Mouse (Mus musculus) Muller cell, postnatal 12 days (primary cell): ENCODE measurements around the gene 2310007B03Rik.

ENCODE experiments used
- DNase-seq: peaks from one replicate; pipeline ENCODE4 v3.0.0-alpha.2; 2015; ENCODE audit errors: inconsistent ontology term

Gene 2310007B03Rik

GRCm38 (mm10) chr1:93159566-93160500 lies 915 bp downstream of the 2310007B03Rik start:
- DNase-seq: no peak

GRCm38 (mm10) chr1:93158916-93159315 lies 1.8 kb downstream of the 2310007B03Rik start:
- DNase-seq: no peak

- DNase-seq: no peak
Observed at GRCm38 (mm10) chr1:93157566-93157965, 3.2 kb downstream of the 2310007B03Rik start.

GRCm38 (mm10) chr1:93150907-93151661 lies 9.7 kb downstream of the 2310007B03Rik start:
- DNase-seq: no peak

DNA sequence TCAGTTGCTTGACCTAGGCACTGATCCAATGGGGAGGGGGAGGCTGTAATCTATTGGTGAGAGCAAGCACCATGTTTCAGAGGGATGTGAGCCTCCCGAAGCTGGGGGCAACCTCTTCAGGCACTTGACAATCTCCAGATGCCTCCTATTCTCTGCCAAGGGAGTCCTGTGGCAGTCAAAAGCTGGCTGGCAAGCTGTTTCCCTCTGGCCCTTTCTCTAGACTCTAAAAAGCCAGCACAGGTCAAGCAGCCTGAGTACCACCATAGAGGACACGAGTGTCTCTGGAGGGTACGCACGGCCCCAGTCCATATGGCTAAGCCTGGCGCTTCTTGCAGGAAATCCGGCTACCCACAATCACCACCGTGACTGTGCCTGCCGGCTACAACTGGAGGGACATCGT lies 16.6 kb downstream of the 2310007B03Rik start:
- DNase-seq: no peak

- no peak for DNase-seq
Observed at GRCm38 (mm10) chr1:93142871-93143270, 17.9 kb downstream of the 2310007B03Rik start.

DNA sequence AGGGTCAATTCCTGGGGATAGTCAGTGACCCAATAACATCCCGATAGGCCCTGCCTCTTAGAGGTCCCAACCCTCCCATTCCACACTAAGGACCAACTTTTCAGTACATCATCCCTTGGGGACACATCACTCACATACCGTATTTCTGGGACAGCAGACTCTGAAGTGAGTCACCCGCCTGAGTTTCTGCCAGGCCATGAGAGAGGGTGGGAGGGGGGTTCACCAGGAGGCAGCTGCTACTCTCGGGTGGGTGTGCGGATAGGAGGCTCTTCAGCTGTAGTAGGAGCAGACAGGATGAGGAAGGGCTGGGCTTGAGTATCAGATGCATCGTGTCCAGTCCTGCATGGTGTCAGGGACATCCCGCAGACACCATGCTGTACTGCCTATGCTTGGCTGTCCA lies 21.0 kb downstream of the 2310007B03Rik start:
- peak; percentile 86 for DNase-seq

DNA sequence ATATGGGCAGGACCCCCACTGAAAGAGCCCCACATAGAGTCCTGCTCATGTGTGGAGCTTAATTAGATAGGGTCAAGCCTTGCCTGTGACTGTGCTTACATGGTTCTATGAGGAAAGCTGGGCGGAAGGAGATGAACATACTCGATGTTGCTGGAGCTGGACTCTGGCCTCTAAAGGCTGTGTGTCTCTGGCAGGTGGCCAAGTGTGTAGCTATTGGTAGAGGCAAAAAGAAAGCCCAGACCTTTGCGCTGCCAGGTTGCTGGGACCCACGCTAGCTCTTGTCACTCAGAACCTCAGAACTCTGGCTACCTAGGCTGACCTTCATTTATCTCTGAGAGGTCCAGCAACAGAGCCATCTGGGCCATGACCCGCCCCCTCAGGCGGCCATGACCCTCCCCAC lies 22.2 kb downstream of the 2310007B03Rik start:
- no peak for DNase-seq

DNA sequence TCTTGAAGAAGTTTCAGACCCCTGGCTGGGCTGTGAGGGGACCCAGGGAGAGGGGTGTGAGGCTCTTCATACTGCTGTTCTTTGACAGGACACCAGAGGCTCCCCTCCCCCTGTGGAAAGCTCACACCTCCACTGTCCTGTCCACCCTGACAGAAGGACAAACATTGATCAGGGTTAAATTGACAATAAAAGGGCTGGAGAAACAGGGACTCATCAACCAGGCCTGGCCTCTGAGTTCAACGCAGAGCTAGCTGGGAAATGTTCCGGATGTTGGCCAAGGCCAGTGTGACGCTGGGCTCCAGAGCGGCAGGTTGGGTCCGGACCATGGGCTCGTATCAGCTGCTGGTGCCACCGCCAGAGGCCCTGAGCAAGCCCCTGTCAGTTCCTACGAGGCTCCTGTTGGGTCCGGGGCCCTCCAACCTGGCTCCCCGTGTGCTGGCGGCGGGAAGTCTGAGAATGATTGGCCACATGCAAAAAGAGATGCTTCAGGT lies 25.7 kb downstream of the 2310007B03Rik start, which contains the start of gene Agxt:
Gene Agxt, plus strand, starts transcription at position 205 of the 491 bp plus-strand sequence.
- no peak for DNase-seq

DNA sequence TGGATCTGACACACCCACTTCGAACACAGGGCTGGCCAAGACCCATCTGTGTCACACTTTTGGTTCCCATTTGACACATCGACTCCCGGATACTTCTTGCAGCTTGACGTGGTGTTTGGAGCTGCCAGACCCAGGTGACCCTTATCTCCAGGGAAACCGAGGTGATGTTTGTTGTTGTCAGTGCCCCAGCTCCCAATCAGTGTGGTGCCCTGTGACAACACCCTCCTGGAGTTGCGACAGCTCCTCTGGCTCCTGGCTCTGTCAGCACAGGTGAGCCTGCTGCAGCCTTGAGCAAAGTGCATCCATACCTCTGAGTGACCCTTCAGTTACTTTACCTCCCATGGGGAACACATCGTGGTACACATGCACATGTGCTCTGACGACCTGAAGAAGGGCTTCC lies 28.1 kb downstream of the 2310007B03Rik start:
- no peak for DNase-seq

- DNase-seq: no peak
Observed at GRCm38 (mm10) chr1:93130242-93130983, 30.3 kb downstream of the 2310007B03Rik start.

DNA sequence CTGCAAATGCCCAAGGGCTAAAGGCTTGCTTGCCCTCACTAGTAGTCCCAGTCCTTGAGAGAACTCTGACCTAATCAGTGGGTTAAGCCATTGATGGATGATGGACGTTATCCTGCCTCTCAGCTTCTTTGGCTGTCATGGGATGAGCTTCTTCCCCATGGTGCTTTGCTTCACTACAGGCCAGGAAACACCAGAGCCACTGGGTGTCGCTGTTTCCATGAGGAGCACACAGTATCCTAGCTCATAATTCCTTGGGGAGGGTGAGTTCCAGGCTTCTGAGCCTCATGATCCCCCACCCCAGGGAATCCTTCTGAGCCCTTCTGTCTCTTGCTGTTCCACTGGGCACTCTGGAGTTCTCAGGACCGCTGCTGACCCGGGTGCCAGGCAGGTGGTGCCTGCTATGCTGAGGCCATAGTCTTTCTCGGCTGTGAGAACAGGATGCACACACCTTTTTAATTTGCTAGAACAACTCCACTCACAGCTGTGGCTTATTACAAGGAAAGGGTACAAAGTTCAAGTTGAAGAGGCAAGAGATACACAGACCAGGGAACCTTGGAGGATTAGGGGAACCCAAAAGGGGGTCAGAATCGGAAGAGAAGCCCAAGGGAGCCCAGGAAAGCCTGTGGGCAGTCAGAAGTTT lies 31.9 kb downstream of the 2310007B03Rik start:
- DNase-seq: peak; percentile 66

- no peak for DNase-seq
Observed at GRCm38 (mm10) chr1:93128209-93128608, 32.5 kb downstream of the 2310007B03Rik start.

DNA sequence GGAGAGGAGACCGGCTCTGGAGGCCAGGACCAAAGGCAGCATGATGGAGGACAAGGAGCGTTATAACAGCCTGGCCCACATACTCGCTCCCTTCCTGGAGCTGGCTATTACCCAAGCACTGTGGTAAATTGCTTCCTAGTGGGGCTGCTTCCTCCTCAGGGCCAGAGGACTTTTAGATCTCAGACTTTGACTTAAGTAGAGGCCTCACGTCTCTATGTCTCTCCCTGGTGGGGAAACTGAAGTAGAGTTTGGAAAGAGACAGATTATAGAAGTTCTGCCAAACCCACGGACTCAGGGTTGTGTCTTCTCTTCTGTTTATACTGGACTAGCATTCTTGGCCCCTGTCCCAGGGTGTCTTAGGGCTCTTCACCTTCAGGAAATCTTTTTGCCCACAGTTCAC lies 35.5 kb downstream of the 2310007B03Rik start:
- no peak for DNase-seq

GRCm38 (mm10) chr1:93124066-93124465 lies 36.7 kb downstream of the 2310007B03Rik start:
- no peak for DNase-seq

- DNase-seq: no peak
Observed at GRCm38 (mm10) chr1:93123179-93123854, 37.4 kb downstream of the 2310007B03Rik start.

DNA sequence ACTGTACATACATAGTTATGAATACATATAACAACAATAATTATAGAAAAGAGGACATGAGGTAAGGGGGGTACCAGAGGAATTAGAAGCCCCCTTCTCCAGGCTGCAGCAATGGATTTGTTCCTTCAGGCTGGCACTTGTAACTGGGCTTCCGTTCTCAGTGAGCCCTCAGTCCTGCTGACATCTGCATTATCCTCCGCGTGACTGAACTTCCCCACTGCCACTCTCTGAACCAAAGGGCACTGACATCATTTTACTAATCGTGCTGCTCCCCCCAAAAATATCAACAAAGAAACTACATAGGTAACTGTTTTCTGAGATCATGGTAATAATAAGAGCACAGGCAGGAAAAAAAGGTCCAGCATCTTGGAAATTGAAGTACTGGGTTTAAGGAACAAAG lies 41.9 kb downstream of the 2310007B03Rik start:
- DNase-seq: no peak

DNA sequence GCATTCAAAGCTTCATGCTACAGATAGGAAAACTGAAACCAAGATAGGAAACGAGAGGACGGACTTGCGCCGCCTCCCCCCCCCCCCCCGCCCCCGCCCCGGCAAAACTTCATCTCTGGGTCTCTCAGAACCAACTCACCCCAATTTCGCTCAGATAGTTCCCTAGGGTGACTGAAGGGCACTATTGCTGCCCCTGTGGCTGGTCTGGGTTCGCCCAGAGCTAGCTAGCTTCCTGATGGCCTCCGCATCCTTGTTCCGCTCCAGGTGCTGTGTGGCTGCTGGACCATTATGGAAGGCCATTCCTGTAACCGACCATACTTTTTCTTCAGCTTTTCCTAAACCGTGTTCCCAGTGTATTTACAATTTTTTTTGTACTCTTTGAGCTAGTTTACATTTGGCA lies 45.3 kb downstream of the 2310007B03Rik start:
- DNase-seq: no peak

DNA sequence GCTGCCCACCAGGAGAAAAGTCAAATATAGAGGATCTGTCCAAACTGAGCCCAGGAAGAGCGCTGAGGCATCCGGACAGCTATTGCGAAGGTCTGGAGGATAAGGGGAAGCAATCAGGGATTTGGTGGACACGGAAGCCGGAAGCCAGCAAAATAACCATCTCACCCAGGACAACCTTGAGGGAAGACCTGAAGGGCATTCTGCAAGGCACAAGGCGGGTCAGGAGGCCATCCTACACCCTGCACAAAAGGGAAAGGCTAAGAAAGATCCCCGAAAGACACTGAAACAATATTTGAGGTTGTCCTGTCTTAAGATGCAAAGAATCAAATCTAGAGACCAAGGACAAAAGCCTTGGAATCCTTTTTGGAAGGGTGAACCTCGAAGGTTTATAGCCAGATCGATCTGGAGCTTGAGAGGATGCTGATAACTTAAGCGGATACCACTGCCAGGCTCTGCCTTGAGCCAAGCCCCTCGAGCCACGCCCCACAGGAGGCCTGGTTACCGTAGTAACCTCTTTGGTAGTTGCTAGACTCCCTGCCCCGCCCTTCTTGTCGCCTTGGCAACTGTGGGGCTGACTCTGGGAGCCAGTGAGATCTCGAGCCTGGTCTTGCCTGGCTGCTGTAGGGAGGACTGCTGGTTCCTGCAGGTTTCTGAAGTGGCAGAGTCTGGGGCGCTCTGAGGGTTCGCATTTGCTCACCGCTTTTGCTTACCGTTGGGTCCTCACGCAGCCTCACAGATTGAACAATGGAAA lies 45.9 kb downstream of the 2310007B03Rik start:
- DNase-seq: peak; percentile 85

DNA sequence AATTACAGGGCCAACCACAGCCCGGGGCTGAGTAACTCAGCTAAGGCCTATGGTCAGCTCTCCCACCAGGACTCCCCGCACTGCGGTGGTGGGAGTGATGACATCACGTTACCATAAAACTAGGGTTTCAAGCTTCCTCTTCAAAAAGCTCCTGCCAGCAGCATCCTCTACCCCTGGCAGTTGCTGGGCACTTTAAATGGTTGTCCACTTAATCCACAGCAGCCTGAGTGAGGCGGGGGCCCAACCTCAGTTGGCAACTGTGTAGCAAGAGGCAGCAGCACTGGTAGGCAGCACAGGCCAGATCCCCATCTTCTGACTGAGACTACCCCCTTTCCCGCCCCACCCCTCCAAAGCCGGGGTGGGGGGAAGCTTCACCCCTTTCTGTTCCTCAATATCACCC lies 58.0 kb downstream of the 2310007B03Rik start:
- no peak for DNase-seq
